Mouse (Mus musculus): ENCODE results near the gene Gm10271.

- no peak for TF ChIP-seq CTCF (IDR thresholded peaks at IDR 0.05; ENCODE audit: low read depth)
- TF ChIP-seq EP300 (IDR thresholded peaks at IDR 0.05; ENCODE audit: low read depth) = no peak
Observed at GRCm38 (mm10) chr10:116926428-116927113, 45.8 kb downstream of the Gm10271 start.

Data from liver, postnatal 0 days (tissue).